Mouse (Mus musculus) G1E (cell line): Measurements from ENCODE around the gene Ltf.

Experiments
- CTCF ChIP-seq: IDR thresholded peaks from 2 replicates; pipeline ENCODE4 v1.5.1; 2012; ENCODE audit warnings: low read depth, low read length, inconsistent platforms, mixed read lengths
- GATA1 ChIP-seq: IDR thresholded peaks from 2 replicates; pipeline ENCODE4 v1.6.1; 2012; ENCODE audit warnings: borderline replicate concordance, low read length, inconsistent platforms, mixed read lengths
- POLR2AphosphoS5 ChIP-seq: IDR thresholded peaks from 2 replicates; pipeline ENCODE4 v1.6.1; 2012; ENCODE audit warnings: low read depth, low read length, inconsistent platforms; ENCODE audit not compliant: insufficient replicate concordance

- no peak for TF ChIP-seq CTCF
- TF ChIP-seq GATA1 = no peak
- TF ChIP-seq POLR2AphosphoS5 = no peak
Observed at GRCm38 (mm10) chr9:111085329-111085728, 66.3 kb downstream of the Ltf start.
